Mouse (Mus musculus) erythroblast, embryonic 14.5 days (primary cell): ENCODE results near the gene Sidt1.

Experiments used
- GATA1 ChIP-seq: IDR thresholded peaks from 2 replicates; pipeline ENCODE4 v1.6.1; 2012; ENCODE audit warnings: low read length, inconsistent platforms, mixed read lengths
- TAL1 ChIP-seq: IDR thresholded peaks from 3 replicates; pipeline ENCODE4 v1.6.1; 2012; ENCODE audit warnings: low read length, inconsistent platforms, mixed read lengths

DNA sequence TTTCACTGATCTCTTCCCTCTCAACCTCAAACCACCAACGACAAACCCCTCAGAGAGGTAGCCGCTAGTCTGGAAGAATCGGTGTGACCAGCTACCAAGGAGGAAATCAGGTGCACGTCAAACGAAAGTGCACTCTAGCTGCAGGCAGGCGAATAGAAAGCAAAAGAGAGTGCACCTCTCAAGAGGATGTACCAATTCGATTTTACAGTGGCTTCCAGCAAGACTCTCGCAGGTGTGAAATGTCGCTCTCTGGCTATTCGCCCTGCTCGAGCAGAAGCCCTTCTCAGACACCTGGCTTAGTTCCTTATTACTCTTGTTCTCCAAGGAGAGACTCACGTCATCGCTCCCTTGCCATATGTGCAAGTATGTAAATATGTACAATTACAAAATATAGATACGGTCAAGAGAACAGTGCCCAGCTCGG is at the start of gene Sidt1:
- TF ChIP-seq GATA1 (no peak), TAL1 (no peak)
